Mouse (Mus musculus) cerebellum, adult 9-10 months (tissue): Measurements from ENCODE around the gene Cntn5.
"Not testable (repeated sequence)": the region's sequence is repeated elsewhere in the genome, so short reads cannot be mapped to it uniquely, and the experiment has no call there.

Experiments used
- DNase-seq: peaks from one replicate; pipeline ENCODE4 v3.0.0; 2022

Cntn5 gene

GRCm38 (mm10) chr9:10645951-10646350 lies 258.6 kb downstream of the Cntn5 start:
- DNase-seq, result no peak

- no peak for DNase-seq
These were observed 259.3 kb downstream of the Cntn5 start for GRCm38 (mm10) chr9:10645045-10645830.

- peak; percentile 82 for DNase-seq
These were observed 286.5 kb downstream of the Cntn5 start for GRCm38 (mm10) chr9:10618036-10618435.

GRCm38 (mm10) chr9:10575346-10576241 lies 329.0 kb downstream of the Cntn5 start:
- DNase-seq, result no peak

GRCm38 (mm10) chr9:10569830-10570229 lies 334.7 kb downstream of the Cntn5 start:
- no peak for DNase-seq

GRCm38 (mm10) chr9:10540877-10541276 lies 363.7 kb downstream of the Cntn5 start:
- DNase-seq, result not testable (repeated sequence)

GRCm38 (mm10) chr9:10532248-10532647 lies 372.3 kb downstream of the Cntn5 start:
- DNase-seq, result no peak

GRCm38 (mm10) chr9:10531087-10531486 lies 373.5 kb downstream of the Cntn5 start:
- no peak for DNase-seq

GRCm38 (mm10) chr9:10529528-10529927 lies 375.0 kb downstream of the Cntn5 start:
- DNase-seq, result no peak

- no peak for DNase-seq
These were observed 375.5 kb downstream of the Cntn5 start for GRCm38 (mm10) chr9:10529113-10529512.

- DNase-seq, result no peak
These were observed 375.9 kb downstream of the Cntn5 start for GRCm38 (mm10) chr9:10528692-10529091.

- no peak for DNase-seq
These were observed 378.5 kb downstream of the Cntn5 start for GRCm38 (mm10) chr9:10525915-10526667.

GRCm38 (mm10) chr9:10522604-10523003 lies 382.0 kb downstream of the Cntn5 start:
- DNase-seq, result no peak

- DNase-seq, result no peak
These were observed 383.5 kb downstream of the Cntn5 start for GRCm38 (mm10) chr9:10521054-10521453.

GRCm38 (mm10) chr9:10492243-10492642 lies 412.3 kb downstream of the Cntn5 start:
- no peak for DNase-seq

GRCm38 (mm10) chr9:10471484-10472125 lies 433.0 kb downstream of the Cntn5 start:
- no peak for DNase-seq

GRCm38 (mm10) chr9:10464758-10465157 lies 439.8 kb downstream of the Cntn5 start:
- no peak for DNase-seq

- DNase-seq, result no peak
These were observed 446.7 kb downstream of the Cntn5 start for GRCm38 (mm10) chr9:10457900-10458299.

GRCm38 (mm10) chr9:10448987-10449563 lies 455.5 kb downstream of the Cntn5 start:
- no peak for DNase-seq

- DNase-seq, result no peak
These were observed 457.2 kb downstream of the Cntn5 start for GRCm38 (mm10) chr9:10447220-10447837.

- DNase-seq, result no peak
These were observed 492.5 kb downstream of the Cntn5 start for GRCm38 (mm10) chr9:10412075-10412474.

GRCm38 (mm10) chr9:10400099-10400498 lies 504.5 kb downstream of the Cntn5 start:
- DNase-seq, result no peak
